Mouse (Mus musculus) cerebellum, postnatal 10 days (tissue): ENCODE measurements at regions not wholly inside any gene's neighbourhood (a gene's known extent, or its start where the extent isn't known, plus 50 kb on each side); places are given as distances from the start of the nearest gene placed in this dataset.
A peak's percentile ranks its signal among the peaks of the same experiment; 100 is the strongest.
"Not testable (repeated sequence)": the region's sequence is repeated elsewhere in the genome, so short reads cannot be mapped to it uniquely, and the experiment has no call there.

Experiments used
- DNase-seq, 2 experiments: peaks; one replicate each; pipeline ENCODE4 v3.0.0; 2021; ENCODE audit warnings: mixed read lengths in 2 of 2

DNA sequence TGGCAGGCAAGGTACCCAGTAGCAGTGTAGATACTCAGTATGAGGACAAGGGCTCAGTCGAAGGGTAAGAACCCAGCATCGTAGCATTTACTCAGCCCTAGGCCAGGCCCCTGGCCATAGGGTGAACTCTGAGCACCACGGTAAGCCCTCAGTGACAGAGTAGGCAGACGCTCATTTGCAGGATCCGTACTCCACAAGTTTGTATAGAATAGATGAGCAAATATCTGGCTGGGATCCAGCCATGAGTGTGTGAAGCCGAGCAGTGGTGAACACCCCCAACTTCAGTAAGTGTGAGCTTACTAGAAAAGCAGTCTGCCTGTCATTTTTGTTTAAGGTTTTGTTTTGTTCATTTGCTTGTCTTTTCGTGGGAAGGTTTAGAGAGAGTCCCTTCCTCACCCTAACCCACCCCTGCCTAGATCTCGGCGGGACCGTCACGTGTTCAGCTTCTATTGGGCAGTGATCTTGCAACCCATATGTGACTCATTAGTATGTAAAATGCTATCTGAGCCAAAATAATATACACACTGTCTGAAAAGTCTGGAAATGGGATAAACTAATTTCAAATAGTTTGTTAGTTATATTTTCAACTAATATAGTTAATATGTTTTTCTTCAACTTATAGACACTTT lies 76.3 kb downstream of the Gm5447 start:
- no peak for DNase-seq

GRCm38 (mm10) chr13:31051586-31051985 lies 77.6 kb downstream of the Gm5447 start:
- not testable (repeated sequence) for DNase-seq

GRCm38 (mm10) chr13:31054356-31054755 lies 80.4 kb downstream of the Gm5447 start:
- DNase-seq, result no peak

- DNase-seq, result peak; percentile 6 to 7
Measured at GRCm38 (mm10) chr13:31055376-31056083, 81.5 kb downstream of the Gm5447 start.

GRCm38 (mm10) chr13:31056154-31056871 lies 82.3 kb downstream of the Gm5447 start:
- no peak for DNase-seq

- DNase-seq, result no peak
Measured at GRCm38 (mm10) chr13:31060916-31061431, 87.0 kb downstream of the Gm5447 start.

DNA sequence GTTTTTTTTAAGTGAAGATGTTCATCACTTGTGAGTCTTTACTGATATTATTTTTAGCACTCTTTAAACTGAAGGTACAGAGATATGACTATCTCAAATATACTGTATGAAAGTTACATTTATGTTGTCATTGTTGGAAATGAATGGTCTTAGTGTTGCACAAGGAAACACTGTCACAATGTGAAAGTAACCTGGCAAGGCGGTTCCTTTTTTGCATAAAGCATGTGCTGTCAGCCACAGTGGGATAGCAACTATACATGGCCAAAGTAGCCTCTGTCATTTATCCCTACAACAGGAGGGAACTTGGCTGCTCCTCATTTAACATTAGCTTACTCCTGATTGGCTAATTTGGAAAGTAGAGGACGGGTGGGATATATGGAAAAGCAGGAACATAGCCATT lies 94.3 kb downstream of the Gm5447 start:
- no peak for DNase-seq

DNA sequence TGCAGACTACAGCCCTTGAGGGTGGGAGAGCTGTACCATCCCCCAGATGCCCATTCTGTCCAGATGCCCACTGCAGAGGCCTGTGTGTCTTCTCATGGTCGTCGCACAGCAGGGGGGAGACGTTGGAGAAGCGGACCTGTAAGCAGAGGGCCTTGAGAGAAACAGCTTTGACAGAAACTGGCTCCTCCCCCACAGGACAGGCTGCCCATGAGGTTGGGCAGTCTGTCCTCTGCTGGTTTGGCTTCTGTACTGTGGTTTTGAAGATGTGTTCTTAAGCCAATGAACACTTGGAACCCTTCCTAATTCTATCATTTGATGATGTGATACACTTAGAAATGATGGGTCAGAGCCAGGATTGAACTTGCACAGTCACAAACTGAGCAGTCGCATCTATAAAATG lies 102.5 kb downstream of the Gm5447 start:
- DNase-seq, result peak; percentile 31 to 38

DNA sequence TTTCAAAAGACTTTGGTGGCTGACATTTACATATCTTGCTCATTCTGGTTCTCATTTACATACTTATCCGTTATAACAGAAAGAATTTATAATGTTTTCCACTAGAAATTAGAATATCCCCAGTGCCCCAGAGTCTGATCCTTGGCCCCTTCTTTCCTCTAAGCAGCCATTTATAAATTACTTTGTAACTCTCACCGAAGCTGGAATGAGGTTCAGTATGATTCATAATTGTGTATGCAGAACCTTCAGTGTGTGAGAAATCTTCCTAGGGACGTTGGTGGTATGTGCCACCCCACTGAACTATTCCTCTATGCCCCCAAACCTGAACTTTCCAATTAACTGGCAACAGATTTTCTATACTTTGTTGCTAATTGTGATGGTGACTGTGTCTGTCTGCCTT lies 104.7 kb downstream of the Gm5447 start:
- no peak for DNase-seq

DNA sequence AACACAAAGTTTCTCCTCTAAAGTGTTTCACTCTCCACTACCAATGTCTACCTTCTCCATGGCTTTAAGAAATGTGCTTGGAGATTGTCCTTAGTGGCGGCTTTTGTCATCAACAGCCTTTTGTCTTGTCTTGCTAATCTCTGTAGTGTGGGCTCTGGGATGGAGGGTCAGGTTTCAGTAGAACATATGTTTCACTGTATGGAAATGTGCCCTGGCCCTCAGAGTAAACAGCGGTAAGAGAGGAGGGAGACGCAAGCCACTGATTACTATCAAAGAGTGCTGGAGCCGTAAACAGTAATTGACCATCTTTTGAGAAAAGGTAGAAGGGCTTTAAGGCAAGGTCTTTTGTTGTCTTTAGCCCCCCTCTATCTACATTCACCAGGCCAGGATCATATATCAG lies 106.2 kb downstream of the Gm5447 start:
- DNase-seq, result no peak

DNA sequence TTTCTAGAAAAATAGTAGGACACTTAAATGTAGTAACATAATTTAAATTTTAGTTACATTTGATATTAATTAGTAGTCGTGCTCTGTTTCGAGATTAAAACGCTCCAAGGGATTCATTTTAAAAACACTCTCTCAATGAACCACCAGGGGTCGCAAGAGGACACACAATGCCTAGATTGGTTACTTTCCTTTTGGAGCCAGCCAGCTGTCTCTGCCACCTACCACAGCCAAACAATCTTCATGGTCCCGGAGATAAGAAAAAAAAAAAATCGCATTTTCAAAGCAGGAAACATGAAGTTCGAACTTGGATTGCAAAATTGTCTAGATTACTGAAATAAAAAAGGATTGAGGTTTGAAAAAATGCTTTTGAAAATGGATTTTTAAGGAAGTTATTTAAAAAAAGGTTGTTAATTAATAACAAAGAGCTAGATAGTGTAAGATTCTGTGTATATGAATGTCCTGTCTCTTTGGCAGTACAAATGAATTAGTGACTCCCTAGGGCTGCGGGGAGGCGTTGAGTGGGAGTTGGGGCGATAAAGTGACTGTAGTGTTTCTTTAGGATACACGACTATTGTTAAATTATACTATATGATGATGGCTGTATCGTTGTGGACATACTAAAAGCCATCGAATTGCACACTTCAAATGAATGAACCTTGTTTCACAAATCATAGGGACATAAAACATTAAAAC lies 108.6 kb downstream of the Gm5447 start:
- DNase-seq, result peak; percentile 86 to 92

- DNase-seq, result no peak
Measured at GRCm38 (mm10) chr13:31101051-31101450, 127.0 kb downstream of the Gm5447 start.

- DNase-seq, result no peak
Measured at GRCm38 (mm10) chr13:31107434-31107833, 133.4 kb downstream of the Gm5447 start.

GRCm38 (mm10) chr13:31109231-31109630 lies 135.2 kb downstream of the Gm5447 start:
- no peak for DNase-seq

DNA sequence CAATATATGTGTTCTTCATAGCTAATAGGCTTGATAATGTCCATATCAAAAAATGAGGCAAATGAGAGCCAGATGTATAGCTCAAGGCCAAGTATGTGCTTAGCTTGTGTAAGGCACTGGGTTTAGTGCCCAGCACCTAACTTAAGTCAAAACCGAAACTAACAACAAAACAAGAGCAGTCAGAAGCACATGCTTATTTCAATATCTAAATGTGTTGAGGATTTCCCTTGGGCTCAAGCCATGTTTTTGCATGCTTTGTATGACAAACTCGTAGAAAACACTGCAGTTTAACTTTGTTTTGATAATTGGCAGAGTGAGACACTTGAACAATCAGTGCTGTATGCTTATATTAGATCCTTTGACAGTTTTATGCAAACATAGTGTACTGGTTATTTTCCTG lies 148.7 kb downstream of the Gm5447 start:
- no peak for DNase-seq

DNA sequence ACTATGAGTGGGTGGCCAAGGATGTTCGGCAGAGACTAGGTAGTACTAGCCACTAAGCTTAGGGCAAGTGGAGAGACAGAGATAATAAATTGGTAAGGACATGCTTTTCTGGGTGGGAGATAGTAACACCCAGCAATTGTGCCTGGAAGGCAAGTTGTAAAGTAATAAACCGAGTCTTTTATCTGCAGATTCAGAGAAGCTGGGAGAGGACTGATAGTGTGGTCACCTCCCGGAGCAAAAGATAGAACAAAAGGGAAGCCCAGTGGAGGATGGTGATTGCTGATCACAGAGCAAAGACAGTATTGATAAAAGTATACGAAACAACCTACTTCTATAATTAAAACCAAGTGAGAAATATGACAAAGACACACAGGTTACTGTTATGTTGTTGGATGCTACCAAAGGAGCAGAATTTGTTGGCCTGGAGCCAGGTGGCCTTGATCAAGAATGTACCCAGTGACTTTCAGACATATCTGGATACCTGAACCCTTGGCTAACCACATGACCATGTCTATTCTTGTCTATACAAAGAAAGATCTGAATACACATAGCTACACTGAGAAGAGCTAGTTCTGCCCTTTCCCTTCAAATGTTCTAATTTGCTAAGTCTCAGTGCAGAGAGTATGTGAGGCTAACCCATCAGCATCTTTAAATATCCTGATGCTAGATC lies 150.7 kb downstream of the Gm5447 start:
- DNase-seq, result peak; percentile 3 to 8

GRCm38 (mm10) chr13:31132501-31132900 lies 158.5 kb downstream of the Gm5447 start:
- DNase-seq, result peak in 1 of 2 experiments; percentile 3

GRCm38 (mm10) chr13:31139686-31140085 lies 165.7 kb downstream of the Gm5447 start:
- DNase-seq, result no peak

DNA sequence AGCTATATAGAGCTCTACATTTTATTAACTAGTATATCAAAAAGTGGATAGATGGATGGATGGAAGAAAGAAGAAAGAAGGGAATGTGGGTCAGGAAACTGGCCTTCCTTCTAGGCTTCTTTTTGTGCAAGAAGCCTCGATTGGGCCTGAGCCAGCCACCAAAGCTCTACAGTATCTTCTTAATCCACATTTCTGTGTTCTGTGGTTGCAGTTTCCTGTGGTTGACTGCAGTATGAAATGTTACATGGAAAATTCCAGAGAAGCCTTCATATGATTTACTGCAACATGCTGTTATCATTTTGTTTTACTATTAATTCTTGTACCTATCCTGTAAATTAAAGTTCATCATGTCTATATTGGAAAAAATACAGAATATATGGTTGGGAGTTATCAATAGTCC lies 173.3 kb downstream of the Gm5447 start:
- DNase-seq, result no peak

DNA sequence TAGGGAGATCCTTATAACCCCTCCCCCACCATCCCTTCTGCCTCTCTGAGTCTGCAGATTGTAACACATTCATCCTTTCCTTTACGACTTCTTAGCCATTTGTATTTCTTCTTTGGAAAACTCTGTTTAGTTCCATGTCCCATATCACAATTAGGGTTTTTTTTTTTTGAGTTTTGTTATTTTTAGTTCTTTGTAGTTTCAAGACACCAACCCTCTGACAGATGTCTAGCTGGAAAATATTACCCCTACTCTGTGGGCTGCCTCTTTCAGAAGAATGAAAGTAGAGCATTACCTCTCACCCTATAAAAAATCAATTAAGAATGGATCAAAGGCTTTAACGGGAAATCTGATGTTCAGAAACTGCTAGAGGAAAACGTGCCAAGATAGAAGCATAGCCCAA lies 180.1 kb downstream of the Gm5447 start:
- no peak for DNase-seq

DNA sequence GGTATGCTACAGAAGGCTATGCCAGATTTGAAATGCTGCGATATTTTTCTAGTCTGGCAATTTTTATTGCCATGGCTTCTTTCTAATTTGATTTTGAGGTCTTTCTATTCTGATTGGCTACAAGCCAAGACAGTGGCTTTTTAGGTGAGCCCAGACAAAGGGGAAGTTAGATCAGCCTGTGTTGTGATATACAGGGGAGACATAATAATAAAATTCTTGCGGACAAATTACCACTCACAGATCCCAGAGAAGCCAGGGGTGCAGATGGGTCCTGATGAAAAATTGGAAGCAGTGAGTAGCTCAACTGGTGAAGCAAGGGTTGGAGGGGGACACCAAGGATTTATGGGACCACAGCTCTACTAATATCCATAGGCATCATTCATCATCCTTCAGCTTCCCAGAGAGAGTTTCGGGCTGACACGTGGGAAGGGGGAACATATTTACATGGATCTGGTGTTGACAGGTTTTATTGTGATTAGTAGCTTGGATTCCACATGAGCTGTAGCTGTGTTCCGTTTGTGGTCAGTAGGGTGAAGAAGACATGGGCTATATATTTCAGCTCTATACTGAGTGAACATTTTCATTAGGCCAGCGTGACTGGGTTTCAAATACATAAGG lies 190.0 kb downstream of the Gm5447 start:
- DNase-seq, result no peak

- peak; percentile 49 to 50 for DNase-seq
Measured at GRCm38 (mm10) chr13:31166286-31166685, 192.3 kb downstream of the Gm5447 start.
